Mouse (Mus musculus): ENCODE measurements around the gene Timp4.
"Not testable (repeated sequence)": the region's sequence is repeated elsewhere in the genome, so short reads cannot be mapped to it uniquely, and the experiment has no call there.

Gene Timp4

DNA sequence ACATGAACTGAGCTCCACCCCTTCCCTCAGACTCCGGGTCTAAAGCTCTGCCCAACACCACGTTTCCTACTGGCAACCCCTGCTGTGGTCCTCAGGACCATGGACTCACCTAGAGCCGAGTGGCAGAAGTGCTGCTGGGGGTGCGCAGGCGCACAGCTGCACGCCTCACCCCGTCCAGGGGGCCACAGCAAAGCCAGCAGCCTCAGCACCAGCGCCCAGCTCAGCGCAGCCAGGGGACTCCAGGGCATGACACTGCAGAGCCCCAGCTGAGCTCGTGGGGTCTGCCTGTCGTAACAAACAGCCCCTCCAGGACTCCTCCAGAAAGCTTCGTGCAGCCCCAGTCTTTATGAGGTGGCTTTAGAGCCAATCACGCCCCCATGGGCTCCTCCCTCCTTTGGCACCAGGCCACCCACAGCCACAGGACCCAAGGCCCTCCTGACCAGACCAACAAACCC, 447 bp downstream of the Timp4 start:
- no peak for DNase-seq

DNA sequence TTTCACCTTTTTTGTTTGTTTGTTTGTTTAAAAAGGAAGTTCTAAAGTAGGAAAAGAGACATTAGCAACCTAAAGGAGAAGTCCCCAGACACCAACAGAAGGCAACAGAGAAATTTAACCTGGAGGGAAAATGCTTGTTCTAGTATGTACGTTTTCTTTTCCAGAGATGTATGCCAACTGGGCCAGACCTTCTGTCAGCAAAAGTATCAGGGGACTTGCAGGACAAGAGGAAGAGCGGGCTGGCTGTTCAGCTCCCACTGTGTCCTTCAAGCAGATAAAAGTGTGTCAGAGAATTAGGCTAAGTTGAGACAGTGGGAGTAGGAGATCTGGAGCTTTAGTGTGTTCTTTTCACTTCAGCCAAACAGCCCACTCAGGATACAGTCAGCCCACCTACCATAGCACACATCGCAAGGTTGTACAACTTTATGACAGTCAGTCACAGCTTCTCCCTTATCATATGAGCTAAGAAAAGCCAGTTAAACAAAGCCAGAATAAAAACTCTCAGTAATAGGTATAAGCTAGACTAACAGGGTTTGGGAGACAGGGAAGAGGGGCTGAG, 6.4 kb downstream of the Timp4 start:
- no peak for DNase-seq

DNA sequence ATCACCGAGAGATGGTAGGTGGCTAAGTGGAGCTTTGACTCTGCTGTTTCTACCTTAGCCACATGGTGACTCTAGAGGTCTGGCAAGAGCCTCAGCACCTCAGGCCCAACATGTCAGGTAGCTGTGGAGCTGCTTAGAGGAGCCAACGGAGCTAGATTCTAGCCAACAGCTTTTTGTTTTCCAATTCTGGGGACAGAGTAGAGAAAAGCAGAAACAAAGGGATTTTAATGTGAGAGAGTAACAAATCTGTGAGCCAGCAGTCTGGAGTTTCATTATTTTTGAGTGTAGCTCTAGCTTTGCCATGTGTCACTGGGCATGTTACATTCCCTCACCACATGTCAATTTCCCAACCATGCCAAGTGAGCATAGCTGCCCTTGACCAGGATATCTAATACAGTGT, 7.8 kb downstream of the Timp4 start:
- DNase-seq = no peak

DNA sequence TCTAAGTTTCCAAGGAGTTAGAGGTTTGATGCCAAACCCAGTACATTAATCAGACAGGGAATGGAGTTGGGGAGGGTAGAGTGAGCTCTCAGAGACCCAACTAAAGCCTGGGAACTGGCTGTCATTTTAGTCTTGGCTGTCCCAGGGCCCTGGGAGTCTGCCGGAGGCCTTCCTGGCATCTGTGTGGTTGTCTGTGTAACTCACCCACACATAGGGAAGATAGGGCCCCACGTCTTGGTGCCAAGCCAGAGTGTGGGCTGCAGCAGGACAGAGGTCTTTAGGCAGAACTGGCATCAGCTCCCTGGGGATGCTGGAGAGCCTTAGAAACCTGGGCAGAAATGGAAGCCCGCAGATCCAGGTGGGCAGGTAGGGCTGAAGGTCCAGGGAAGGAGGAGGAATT, 10.1 kb downstream of the Timp4 start:
- no peak for DNase-seq

DNA sequence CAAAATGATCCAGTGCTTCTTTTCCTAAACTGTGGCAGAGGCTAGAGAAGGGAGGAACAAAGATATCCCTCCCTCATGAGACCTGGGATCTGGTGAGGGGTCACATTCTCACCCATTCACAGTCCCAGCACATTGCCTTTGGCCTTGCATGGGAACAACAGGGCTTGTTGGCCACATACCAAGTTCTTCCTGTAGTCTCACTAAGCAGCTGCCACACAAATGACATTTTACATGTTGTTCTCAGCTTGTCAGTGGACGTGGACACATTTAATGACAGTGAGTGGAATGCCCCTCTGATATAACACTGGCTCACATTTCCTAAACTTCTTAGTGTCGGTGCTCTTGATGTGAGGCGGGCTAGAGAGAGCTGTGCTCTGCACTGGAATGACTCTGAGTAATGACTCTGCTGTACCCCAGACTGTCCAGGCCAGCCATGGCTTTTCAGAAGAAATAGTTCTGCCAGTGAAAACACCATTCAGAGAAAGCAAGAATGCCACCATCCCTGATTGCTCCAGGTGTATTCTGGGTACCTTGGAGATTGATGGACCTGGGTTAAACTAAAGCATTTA, 10.8 kb downstream of the Timp4 start:
- DNase-seq = no peak

DNA sequence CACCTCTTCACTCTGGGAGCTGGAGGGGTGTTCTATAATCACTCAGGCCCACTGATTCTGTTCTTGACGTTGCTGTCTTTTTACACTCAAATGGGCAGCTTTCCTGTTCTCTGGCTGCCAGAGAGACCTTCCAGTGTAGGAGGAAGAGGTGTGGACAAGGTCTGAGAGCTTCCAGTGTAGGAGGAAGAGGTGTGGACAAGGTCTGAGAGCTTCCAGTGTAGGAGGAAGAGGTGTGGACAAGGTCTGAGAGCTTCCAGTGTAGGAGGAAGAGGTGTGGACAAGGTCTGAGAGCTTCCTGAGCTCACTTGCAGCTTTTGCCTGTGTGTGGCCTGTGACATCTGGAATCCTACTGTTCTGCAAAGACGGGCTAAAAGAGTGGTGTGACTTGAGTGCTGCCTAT, 11.6 kb downstream of the Timp4 start:
- DNase-seq = not testable (repeated sequence)

DNA sequence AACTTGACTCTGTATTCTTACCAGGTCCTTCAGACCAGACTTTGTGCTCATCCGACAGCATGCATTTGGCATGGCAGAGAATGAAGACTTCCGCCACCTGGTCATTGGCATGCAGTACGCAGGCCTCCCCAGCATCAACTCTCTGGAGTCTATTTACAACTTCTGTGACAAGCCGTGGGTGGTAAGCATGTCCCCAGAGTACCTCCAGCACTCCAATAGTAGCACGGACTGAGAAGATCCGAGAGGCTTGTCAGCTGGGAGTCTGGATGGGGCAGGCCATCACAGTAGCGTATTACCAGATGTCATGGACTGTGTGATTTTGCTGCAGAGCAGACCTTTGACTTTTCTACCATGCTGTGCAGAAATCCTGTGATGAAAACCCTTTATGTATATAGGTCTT, 12.7 kb downstream of the Timp4 start:
- no peak for DNase-seq

DNA sequence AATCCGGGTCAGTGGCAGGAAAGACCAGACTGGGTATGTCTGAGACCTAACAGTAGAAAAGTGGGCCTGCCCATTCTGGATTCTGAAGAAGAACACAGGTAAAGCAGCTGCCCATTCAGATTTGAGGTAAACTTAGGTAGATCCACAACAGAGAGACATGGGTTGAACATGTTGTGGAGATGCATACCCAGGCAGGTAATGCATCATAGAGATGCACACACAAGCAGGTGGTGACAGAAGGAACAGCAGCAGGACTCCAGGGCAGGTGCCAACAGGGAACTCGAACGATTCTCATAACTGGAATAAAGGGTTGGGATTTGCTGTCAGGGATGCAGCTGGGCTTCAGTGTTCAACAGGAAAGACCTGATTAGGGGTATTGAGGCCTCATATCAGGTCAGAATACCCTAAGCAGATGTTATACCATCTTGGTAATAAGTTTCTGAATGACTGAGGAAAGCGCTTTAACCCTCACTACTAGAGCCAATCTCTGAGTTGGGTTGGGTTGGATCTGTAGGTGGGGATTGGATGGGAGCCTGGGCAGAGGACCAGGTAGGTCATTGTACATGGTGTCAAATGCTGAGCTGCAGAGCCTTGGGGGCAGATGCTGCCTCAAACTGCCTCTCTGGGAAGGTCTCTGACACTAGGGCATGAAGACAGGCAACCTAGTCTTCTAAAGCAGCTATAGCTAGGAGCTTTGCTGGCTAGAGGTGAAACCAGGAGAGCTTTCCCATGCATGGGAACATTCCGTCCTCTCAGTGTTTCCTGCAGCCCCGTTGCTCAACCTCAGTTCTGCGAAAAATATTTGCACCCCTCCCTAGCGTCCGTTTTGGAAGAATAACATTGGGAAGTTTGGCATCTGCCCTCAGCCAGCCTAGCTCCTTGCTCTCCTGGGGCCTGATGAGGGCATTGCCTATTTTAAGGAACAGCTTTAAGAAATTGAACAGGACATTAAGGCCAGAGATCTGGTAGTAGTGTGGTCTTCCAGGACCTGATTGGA, 13.7 kb downstream of the Timp4 start:
- no peak for DNase-seq

DNA sequence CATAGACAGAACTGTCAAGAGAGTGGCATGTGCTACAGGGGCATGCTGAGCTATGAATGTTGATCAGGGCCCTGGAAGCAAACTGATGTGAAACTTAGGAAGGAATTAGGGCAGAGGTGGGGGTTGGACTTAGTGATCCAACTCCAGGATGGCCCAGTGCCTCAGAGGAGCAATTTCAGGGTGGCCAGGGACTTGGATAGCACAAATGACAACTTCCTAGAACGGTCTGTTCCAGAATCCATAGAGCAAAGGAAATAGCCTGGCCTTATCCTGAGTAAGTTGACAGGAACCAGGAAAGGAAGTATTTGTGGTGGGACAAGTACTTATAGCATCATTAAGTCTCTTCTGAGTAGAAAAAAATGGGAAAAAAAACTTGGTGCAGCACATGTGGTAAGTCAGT, 19.4 kb downstream of the Timp4 start:
- DNase-seq = no peak

DNA sequence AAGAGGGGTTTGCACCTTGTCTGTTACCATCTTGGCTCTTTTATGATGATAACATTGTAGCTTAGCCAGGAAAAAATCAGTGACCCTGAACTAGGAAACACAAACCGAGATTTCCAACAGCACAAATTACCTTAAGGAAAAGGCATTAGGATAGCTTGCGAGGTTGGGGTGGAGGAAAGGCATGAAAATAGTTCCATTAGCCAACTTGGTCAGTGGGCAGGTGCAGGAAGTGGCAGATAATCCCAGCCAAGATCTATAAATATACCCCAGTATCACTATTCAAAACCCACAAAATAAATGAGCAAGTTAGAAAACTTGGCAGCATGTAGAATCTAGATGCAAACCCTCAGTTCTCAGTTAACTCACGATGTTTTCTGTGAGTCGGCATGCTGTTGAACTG, 20.2 kb downstream of the Timp4 start:
- no peak for DNase-seq

DNA sequence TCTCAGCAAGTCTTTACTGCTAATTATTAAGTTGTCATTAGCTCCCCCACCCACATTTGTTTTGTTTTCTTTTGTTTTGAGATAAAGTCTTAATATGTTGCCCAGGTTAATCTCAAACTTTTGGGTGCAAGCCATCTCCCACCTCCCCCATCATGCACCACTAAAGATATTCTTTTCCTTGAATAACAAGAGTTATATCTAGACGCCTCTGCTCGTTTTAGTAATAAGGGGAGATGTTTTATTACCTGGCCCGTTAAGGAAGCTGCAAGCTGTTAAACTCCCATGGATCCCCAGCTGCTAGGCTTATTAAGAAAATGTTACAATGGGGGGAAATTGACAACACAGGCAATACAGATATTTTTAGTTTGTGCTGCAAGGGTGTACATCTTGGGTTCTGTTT, 21.4 kb downstream of the Timp4 start:
- DNase-seq = no peak

DNA sequence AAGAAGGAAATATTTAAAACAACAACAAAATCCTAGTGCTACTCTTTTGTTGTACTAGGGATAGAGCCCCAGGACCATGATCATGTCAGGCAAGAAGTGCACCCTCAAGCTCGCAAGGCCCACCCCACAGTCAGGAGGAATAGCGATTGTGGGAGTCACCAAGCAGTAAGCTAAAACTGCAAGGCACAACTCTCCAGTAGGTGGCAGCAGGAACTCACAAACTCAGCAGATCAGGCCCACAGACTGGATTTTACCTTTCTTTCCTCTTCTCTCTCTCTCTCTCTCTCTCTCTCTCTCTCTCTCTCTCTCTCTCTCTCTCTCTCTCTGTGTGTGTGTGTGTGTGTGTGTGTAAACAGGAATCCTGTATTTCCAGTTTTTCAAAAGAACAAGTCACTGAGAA, 24.5 kb downstream of the Timp4 start:
- DNase-seq = peak; percentile 82

DNA sequence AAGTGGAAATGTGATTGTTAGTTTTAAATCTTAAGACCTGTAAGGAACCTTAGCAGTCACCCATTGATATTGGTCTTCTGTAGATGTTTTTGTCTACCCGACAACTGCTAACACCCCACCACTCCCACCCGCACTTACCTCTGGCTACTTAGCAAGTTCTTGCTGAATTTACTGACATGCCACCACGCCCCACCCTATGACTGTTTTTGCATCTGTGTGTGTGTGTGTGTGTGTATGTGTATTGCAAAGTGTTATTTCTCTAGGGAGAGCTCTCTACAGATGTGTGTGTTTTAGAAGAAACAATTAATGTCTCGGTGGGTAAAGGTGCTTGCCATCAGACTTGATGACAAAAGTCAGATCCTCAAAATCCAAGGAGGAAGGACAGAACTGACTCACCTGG, 25.0 kb downstream of the Timp4 start, which contains the start of gene Gm17482:
Gene Gm17482 (plus strand): TSS at position 301 of the 400 bp plus-strand sequence.
- no peak for DNase-seq

DNA sequence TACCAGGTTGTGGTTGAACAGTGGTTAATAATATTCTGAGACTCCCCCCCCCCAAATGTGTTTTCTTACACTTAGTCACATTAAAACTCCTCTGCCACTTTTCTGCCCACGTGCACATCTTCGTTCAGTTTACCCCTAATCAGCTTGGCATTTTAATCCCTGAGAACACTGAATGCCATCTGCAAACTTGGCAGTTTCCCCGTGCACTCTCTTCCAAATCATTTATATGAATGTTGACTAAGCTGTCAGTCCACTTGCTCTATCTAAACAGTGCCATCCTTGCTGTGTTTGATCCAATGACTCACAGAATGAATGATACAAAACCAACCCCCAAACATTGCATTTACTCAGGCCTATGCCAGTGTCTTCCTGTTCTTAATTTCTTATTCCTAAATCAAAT, 26.5 kb downstream of the Timp4 start:
- DNase-seq = no peak

DNA sequence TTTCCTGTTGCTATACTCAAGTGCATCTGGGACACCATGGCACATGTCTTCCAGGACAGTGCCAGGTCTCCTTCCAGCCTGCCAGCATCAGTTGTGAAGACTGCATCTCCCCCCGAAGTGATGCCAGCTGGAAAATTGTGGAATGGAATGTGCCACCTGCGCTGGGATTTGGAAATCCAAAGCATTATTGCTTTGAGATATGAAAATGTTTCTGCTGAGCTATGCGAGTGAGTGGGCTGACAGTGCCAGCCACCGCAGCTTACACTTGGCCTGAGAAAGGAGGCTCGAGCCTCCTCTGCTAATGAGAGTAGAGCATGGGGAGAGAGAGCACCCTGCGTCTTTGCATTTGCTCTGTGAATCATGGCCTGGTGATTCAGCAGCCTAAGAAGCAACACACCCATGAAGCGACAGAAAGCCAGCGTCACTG, 30.8 kb downstream of the Timp4 start:
- no peak for DNase-seq

DNA sequence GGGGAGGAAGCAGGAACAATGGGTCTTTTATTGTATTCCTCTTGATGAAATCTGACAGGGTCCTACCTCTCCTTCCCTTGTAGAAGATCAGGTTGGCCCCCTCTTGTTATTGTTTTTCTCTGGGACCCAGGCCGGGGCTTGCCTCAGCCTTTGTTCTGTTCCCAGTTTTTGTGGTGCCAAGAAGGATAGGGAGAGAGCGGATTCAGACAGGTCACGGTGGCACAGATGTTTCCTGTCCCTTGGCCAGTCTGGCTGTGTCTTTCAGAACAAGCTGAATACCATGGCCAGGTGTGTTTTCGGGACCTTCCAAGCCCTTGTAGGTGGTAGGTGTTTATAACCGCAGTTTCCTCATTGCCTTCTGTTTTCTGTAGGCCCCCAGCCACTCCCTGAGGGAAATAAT, 38.9 kb downstream of the Timp4 start:
- no peak for DNase-seq

DNA sequence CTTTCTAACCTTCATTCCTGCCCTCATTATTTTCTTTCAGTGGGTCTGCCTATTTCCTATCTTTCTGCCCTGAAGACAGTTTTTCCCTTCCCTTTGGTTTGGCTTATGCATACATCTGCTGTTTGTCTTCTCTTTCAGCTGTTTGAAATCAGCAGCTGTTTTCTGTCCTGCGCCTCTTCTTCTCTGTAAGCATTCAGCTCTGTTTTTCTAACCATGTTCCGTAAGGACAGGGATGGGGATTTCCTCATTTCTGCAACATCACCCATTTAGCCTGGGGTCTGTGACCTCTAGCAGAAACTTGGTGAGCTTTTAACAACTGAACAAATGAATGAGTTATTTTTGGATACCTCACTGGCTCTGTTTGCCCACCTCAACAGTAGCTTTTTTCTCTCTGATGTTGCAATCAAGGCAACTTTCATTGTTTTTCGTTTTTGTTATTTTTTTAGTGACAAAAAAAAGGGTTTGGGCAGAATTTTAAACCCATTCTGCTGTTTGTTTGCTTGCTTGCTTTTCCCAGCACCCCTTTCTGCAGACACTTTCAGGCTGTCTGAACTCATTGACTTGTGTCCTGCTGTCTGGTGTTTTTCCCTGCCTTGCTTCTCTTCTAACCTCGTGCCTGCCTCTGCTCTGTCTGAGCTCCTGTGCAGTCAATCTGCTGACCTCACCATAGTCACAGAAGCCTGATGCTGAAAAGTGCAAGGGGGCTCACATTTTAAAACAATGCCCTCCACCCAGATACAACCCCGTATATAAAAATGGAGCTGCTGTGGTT, 39.7 kb downstream of the Timp4 start:
- DNase-seq = peak; percentile 13

DNA sequence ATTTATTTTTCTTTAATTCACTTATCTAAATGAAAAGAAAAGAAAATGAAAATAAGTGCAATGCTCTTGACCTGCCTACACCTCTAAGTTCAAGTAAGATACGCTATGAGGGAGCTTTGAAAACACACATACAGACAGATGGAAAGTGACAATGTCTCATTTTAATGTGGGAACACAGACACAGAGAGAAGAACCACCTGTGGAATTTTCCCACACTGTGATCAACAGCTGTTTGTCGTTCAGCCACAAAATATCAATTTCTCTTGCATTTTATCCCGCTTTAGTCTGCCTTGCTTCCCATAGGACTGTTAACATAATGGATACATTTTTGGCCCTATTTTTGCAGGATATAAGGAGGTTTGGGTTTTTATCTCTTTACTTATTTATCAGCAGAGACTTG, 41.2 kb downstream of the Timp4 start:
- DNase-seq = no peak

DNA sequence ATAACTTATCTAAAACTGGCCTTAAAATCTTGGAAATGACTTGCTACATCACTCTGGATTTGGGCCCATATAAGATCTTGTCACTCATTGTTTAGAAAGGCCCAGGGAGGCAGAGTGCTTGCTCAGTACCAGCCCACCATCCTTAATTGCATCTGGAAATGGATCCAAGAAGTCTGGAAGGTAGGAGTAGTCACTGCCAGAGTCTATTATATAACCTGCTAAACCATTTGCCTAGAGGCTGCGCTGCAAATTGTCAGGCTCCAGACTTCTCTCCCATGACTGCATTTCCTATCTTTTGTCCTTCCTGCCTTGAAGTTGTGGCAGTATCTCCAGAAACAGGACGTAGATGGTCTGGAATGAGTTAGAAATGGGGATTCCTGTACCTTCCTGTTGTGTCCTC, 41.8 kb downstream of the Timp4 start:
- no peak for DNase-seq

DNA sequence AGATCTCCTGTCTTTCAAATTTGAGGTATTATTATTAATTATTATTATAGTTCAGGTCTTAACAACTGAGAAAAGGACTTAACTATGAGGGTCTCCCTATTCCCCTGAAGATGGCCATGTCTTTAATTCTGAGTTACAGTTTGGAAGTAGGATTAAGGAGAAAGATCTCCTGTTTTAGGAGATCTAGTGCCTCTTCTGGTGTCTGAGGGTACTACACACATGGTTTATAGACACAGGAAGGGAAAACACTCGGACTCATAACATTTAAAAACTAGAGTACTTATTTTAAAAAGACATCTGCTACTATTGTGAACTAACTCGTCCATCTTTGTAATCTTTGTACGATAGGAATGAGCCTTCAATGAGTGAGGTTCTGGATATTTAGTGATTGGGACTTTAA, 49.0 kb downstream of the Timp4 start:
- no peak for DNase-seq

DNA sequence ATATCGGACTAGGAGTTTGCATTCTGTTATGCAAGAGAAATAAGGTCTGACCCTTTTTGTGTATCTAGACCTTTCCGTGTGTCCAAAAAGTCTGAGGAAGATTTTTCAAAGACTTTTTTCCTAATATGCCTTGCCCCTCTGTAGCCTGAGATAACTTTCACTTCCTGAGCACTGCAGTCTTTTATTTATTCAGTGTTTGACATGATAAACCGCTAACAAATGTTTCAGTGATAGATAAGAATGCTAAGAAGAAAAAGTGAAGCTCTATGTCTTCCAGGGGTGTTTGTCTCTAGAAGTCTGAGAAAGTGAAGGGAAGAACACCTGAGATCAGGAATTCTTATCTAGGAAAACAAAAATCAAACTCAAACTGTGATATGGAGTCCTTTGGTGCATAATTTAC, 51.3 kb downstream of the Timp4 start:
- DNase-seq = no peak
